Mouse (Mus musculus) thymus, postnatal 14 days (tissue): Measurements from ENCODE around the gene Dclk2.

Source experiments
- DNase-seq: peaks from one replicate; pipeline ENCODE4 v3.0.0; 2021

Dclk2 gene

DNA sequence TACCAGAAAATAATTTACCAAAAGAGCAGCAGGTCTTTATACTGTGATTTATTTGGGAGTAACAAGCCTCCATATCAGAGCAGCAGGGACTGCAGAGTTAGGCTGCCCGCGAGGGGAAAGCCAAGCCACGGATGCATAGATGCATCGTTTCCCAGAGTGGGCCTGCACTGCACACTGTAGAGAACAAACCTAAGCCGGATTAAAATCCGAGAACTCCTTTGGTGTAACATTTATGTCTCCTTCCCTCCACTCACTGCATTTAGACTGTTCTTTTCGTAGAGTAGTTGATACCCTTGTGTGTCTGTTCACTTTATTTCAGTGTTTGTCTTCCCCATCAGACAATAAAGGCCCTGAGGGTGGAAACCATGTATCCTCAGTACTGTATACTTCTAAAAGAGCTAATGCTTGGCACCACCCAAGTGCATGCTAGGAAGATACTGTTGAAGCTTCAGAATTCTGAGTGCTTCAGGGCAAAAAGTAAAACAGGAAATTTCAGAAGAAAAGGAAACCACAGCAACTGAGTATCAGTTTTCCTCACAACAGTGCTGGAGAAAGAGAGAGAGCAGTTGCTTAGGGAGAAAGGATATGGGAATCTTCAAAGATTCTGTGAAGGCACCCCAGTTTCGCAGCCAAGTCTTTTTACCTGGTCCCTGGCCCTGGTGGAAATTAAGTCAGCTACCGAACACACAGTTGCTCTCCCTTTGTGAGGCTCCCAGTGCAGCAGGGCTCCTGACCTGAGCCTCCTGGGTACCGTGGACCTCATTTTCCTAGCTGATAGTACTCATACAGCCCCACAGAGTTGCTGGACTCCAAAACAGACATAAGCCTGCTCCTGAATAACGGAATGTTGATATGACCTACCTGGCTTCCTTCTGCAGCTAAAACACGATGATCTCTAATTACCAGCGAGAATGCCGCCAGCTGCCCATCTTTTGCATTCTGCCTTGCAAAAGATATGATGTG is 165.8 kb downstream of the Dclk2 start:
- DNase-seq = no peak

DNA sequence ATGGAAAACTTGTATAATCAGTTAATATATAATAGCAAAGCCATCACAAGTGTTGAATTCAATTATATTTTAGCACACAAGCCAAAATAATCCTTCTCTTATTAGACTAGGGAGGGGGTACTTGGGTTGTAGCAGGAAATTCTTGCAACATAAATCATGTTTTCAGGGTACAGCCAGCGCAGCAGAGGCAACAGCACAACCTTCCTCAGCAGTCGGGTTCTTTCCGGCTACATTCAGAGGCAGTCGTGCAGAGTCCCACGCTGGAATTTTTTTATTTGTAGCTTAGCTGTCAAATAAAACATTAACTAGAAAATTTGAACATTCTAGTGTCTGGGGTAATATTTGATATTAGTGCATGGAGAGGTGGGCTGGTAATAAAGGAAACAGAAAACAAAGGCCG is 166.5 kb downstream of the Dclk2 start:
- no peak for DNase-seq

- no peak for DNase-seq
These were observed 170.0 kb downstream of the Dclk2 start for GRCm38 (mm10) chr3:86750652-86751051.

DNA sequence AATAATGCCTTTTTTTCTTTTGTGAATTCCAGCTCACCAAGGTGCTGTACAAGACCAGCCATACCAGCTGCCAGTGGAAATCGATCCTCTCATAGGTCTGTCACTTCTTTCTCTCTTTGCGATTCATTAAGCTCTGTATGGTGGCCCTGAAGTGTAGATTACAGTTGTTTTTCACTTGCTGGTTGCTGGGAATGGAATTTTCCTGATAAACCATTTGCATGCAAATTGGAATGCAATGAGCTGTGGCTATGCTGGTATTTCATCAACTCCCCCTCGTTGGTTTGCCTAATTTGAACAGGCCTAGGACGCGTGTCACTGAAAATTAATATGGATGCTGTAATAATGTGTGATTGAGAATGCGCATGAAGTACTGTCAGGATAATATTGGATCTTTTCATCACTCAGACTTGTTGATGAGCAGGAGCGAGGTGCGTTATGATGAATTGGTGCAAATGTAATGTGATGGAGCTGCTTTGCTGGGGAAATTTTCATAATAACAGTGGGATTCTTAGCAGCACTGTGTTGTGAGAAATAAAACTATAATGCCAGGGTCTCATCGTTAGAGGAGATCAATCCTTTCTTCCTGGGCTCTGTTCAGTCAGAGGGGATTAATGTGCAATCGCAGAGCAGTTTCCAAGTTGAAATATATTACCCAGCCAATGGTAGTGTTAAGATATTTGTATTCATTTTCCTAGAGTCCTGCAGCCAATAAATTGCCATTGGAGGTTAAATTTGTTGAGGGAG is 174.7 kb downstream of the Dclk2 start:
- no peak for DNase-seq

GRCm38 (mm10) chr3:86745348-86745747 is 175.3 kb downstream of the Dclk2 start:
- DNase-seq = no peak

DNA sequence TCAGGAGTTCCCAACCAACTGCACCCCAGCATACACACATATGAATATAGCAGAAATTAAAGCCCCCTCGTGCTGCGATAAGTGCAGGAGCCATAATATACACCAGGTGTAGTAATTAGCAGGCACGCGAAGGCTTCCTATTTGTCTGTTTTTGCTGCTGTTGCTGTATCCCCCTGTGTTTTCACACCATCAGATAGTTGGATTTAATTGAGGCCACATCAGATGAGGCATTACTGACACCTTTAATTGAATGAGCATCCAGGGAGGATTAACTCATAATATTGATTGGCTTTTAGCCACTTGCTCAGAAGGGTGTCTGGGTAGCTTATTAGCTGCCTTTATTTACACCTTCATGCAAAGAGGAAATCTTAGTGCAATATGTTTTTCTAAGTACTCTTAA is 180.9 kb downstream of the Dclk2 start:
- DNase-seq = no peak

DNA sequence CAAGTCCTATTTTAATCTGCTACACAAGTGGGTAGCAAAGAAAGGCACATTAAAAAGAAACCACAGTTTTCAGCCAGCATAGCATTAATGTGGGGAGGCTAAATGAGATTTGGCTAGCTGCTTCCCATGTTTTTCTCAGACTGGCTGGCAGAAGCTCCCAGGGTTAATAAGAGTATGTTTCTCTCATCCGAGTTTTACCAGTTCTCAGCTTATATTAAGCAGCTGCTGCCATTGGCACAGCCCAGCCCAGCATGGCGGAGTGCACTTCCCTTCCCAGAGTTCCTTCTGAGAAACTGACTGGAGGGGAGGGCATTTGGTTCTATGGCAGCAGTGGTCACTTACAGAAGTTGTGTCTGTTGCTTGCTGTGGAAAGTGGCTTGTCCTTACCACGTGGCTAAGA is 181.8 kb downstream of the Dclk2 start:
- DNase-seq = no peak
